Mouse (Mus musculus) C2C12 (cell line): ENCODE results near the gene Robo3.

ENCODE experiments used
- CEBPB ChIP-seq: IDR thresholded peaks from one replicate; pipeline ENCODE4 v1.6.1; 2011; ENCODE audit warnings: low read depth, mild to moderate bottlenecking, control low read depth, moderate library complexity
- CTCF ChIP-seq: IDR thresholded peaks from one replicate; pipeline ENCODE4 v1.5.1; 2011; ENCODE audit not compliant: control insufficient read depth, insufficient read depth, insufficient read length
- FOSL1 ChIP-seq: IDR thresholded peaks from one replicate; pipeline ENCODE4 v1.8.0; 2011; ENCODE audit warnings: mild to moderate bottlenecking, low read length; ENCODE audit not compliant: poor library complexity, insufficient read depth, severe bottlenecking
- MAX ChIP-seq: IDR thresholded peaks from one replicate; pipeline ENCODE4 v1.6.1; 2011; ENCODE audit warnings: mild to moderate bottlenecking, control low read depth
- MYOD1 ChIP-seq: IDR thresholded peaks from one replicate; pipeline ENCODE4 v1.6.1; 2011; ENCODE audit warnings: low read depth; ENCODE audit not compliant: control insufficient read depth, insufficient read length
- USF1 ChIP-seq: IDR thresholded peaks from one replicate; pipeline ENCODE4 v1.6.1; 2011; ENCODE audit warnings: low read depth, mild to moderate bottlenecking, control low read depth, moderate library complexity

DNA sequence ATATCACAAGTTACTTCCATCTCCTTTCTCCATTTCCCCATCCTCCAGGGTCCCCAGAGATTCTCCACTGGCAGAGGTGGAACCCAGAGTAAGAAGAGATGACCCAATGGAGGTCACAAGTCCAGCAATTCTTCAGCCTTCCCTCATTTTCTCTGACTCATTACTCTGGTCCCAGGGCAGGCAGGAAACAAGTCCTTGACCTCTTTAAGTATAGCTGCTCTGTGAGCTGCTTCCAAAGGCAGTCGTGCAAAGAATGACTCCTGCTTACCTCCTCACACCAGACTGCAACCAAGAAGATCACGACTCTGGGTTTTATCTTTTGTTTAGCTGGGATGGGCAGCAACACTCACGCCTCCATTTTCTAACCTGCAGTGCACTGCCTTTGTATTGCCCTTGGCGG, 2.6 kb upstream of the Robo3 start:
- TF ChIP-seq CTCF: no peak
- TF ChIP-seq USF1: no peak
- no peak for TF ChIP-seq MAX
- no peak for TF ChIP-seq MYOD1
- TF ChIP-seq CEBPB: no peak
- no peak for TF ChIP-seq FOSL1
